Mouse (Mus musculus) stomach, postnatal 0 days (tissue): ENCODE measurements around the gene Slc12a7.

Experiments used
- CTCF ChIP-seq: IDR thresholded peaks from 2 replicates; pipeline ENCODE4 v1.5.1; 2016; ENCODE audit warnings: antibody characterized with exemption, low read depth, mild to moderate bottlenecking, moderate library complexity
- EP300 ChIP-seq: optimal IDR thresholded peaks from 2 replicates; pipeline ENCODE3; 2016; ENCODE audit warnings: antibody characterized with exemption

DNA sequence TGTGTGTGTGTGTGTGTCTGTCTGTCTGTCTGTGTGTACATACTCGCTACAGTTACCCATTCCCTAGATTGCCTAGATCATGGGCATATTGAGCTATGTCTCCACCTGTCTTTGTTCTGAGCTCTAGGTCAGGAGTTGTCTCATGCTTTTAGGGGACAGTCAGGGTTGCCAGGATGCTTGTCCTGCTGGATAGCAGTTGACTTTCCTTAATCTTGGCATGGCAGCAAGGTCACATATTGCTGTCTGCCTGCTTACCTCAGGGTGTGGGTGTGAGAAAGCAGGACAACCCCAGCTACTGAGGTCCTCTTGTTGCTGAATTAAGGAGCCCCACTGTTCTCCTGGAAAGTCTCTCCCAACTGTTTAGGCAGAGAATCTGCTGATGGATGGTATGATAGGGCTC, 1.5 kb downstream of the Slc12a7 start:
- TF ChIP-seq CTCF: no peak
- TF ChIP-seq EP300: no peak
